Mouse (Mus musculus): ENCODE results near the gene Siglec1. TPM values are rescaled to one million over a fixed set of nuclear protein-coding genes. Genes with fewer than 3 reads are reported as not detected.

Gene Siglec1
- polyA plus RNA-seq, 1 experiment from 2014 or later: 0.22 TPM

- no peaks in the 10 kb centered on the region for H3K36me3 ChIP-seq
- no peak overlapping the region for H3K4me2 ChIP-seq
- no peaks in the 10 kb centered on the region for H3K9me3 ChIP-seq
- WGBS: 46% methylated on average over 1 of the region's 1 CpGs
- no peak overlapping the region for H3K4me3 ChIP-seq
- peaks cover 43% of the 10 kb centered on the region for H3K27me3 ChIP-seq
- no peak overlapping the region for H3K27ac ChIP-seq (replicated peaks)
- no peak overlapping the region for H3K9ac ChIP-seq
- H3K4me1 ChIP-seq (replicated peaks): peaks cover 25% of the 10 kb centered on the region
- ATAC-seq (ENCODE audit: low FRiP score, low read depth): no peak
Measured at GRCm38 (mm10) chr2:131059377-131059776, 27.2 kb downstream of the Siglec1 start.

GRCm38 (mm10) chr2:131058672-131059071, 27.9 kb downstream of the Siglec1 start:
- H3K27me3 ChIP-seq: peaks cover 48% of the 10 kb centered on the region
- no peak overlapping the region for H3K4me2 ChIP-seq
- H3K9ac ChIP-seq: no peak overlapping the region
- no peaks in the 10 kb centered on the region for H3K9me3 ChIP-seq
- H3K27ac ChIP-seq (replicated peaks): no peak overlapping the region
- ATAC-seq (ENCODE audit: low FRiP score, low read depth): no peak
- no peak overlapping the region for H3K4me3 ChIP-seq
- WGBS: 96% methylated on average over 8 of the region's 8 CpGs
- H3K4me1 ChIP-seq (replicated peaks): peaks cover 32% of the 10 kb centered on the region
- no peaks in the 10 kb centered on the region for H3K36me3 ChIP-seq

- WGBS: 2% methylated on average over 10 of the region's 10 CpGs
- no peak overlapping the region for H3K27ac ChIP-seq (replicated peaks)
- no peak overlapping the region for H3K9ac ChIP-seq
- 0 out of 2 replicates have a peak, but pooled peaks have one; percentile 20 for ATAC-seq (ENCODE audit: low FRiP score, low read depth)
- H3K4me2 ChIP-seq: peak overlapping the region; percentile 62; the same call in 1 of the 2 replicates
- peaks cover 48% of the 10 kb centered on the region for H3K27me3 ChIP-seq
- H3K4me1 ChIP-seq (replicated peaks): peaks cover 31% of the 10 kb centered on the region
- H3K4me3 ChIP-seq: no peak overlapping the region
- H3K36me3 ChIP-seq: no peaks in the 10 kb centered on the region
- no peaks in the 10 kb centered on the region for H3K9me3 ChIP-seq
Measured at GRCm38 (mm10) chr2:131056191-131056590, 30.4 kb downstream of the Siglec1 start.

- H3K4me3 ChIP-seq: 0 out of 2 replicates have a peak overlapping the region, but pooled peaks have one; percentile 6
- H3K9ac ChIP-seq: no peak overlapping the region
- no peak for ATAC-seq (ENCODE audit: low FRiP score, low read depth)
- no peaks in the 10 kb centered on the region for H3K36me3 ChIP-seq
- H3K9me3 ChIP-seq: no peaks in the 10 kb centered on the region
- H3K4me2 ChIP-seq: peak overlapping the region; percentile 62
- peaks cover 31% of the 10 kb centered on the region for H3K4me1 ChIP-seq (replicated peaks)
- H3K27me3 ChIP-seq: peaks cover 48% of the 10 kb centered on the region
- WGBS: 5% methylated on average over 10 of the region's 10 CpGs
- H3K27ac ChIP-seq (replicated peaks): no peak overlapping the region
Measured at GRCm38 (mm10) chr2:131055631-131056030, 30.9 kb downstream of the Siglec1 start.

GRCm38 (mm10) chr2:131054646-131055264, 31.8 kb downstream of the Siglec1 start:
- Histone ChIP-seq H3K9ac (peak overlapping the region; percentile 29; the same call in 1 of the 2 replicates), H3K9me3 (no peaks in the 10 kb centered on the region), H3K4me3 (peak overlapping the region; percentile 34), H3K4me2 (peak overlapping the region; percentile 62), H3K4me1 (replicated peaks) (peaks cover 31% of the 10 kb centered on the region), H3K36me3 (no peaks in the 10 kb centered on the region), H3K27me3 (peaks cover 48% of the 10 kb centered on the region), H3K27ac (replicated peaks) (no peak overlapping the region)
- WGBS: 4% methylated on average over 21 of the region's 21 CpGs
- ATAC-seq (ENCODE audit: low FRiP score, low read depth): no peak

GRCm38 (mm10) chr2:131053851-131054645, 32.5 kb downstream of the Siglec1 start:
- Histone ChIP-seq H3K27ac (replicated peaks) (no peak overlapping the region), H3K27me3 (peaks cover 48% of the 10 kb centered on the region), H3K36me3 (no peaks in the 10 kb centered on the region), H3K4me3 (peak overlapping the region; percentile 34), H3K4me1 (replicated peaks) (peaks cover 29% of the 10 kb centered on the region), H3K9me3 (no peaks in the 10 kb centered on the region), H3K9ac (peak overlapping the region; percentile 29; the same call in 1 of the 2 replicates), H3K4me2 (peak overlapping the region; percentile 62)
- 2% methylated on average over 45 of the region's 45 CpGs for WGBS
- no peak for ATAC-seq (ENCODE audit: low FRiP score, low read depth)

- Histone ChIP-seq H3K4me3 (no peak overlapping the region), H3K27me3 (peaks cover 48% of the 10 kb centered on the region), H3K27ac (replicated peaks) (no peak overlapping the region), H3K4me1 (replicated peaks) (peaks cover 29% of the 10 kb centered on the region), H3K9ac (no peak overlapping the region), H3K4me2 (no peak overlapping the region), H3K36me3 (no peaks in the 10 kb centered on the region), H3K9me3 (no peaks in the 10 kb centered on the region)
- WGBS: 68% methylated on average over 6 of the region's 6 CpGs
- no peak for ATAC-seq (ENCODE audit: low FRiP score, low read depth)
Measured at GRCm38 (mm10) chr2:131052862-131053418, 33.6 kb downstream of the Siglec1 start.

GRCm38 (mm10) chr2:131052043-131052442, 34.5 kb downstream of the Siglec1 start:
- no peak for ATAC-seq (ENCODE audit: low FRiP score, low read depth)
- 74% methylated on average over 5 of the region's 5 CpGs for whole genome bisulfite sequencing
- H3K27me3 ChIP-seq: peaks cover 48% of the 10 kb centered on the region
- H3K4me1 ChIP-seq (replicated peaks): peaks cover 29% of the 10 kb centered on the region
- no peak overlapping the region for H3K4me2 ChIP-seq
- no peaks in the 10 kb centered on the region for H3K36me3 ChIP-seq
- no peak overlapping the region for H3K4me3 ChIP-seq
- no peak overlapping the region for H3K9ac ChIP-seq
- no peak overlapping the region for H3K27ac ChIP-seq (replicated peaks)
- H3K9me3 ChIP-seq: no peaks in the 10 kb centered on the region

- Histone ChIP-seq H3K36me3 (no peaks in the 10 kb centered on the region), H3K4me1 (replicated peaks) (peaks cover 7% of the 10 kb centered on the region), H3K27ac (replicated peaks) (no peak overlapping the region), H3K27me3 (0 out of 2 replicates have a peak, but pooled peaks cover 11% of the 10 kb centered on the region), H3K9me3 (no peaks in the 10 kb centered on the region), H3K4me2 (no peak overlapping the region), H3K9ac (no peak overlapping the region), H3K4me3 (no peak overlapping the region)
- WGBS: 95% methylated on average over 2 of the region's 2 CpGs
- no peak for ATAC-seq (ENCODE audit: low FRiP score, low read depth)
Measured at GRCm38 (mm10) chr2:131046025-131046424, 40.5 kb downstream of the Siglec1 start.

GRCm38 (mm10) chr2:131044989-131045720, 41.4 kb downstream of the Siglec1 start:
- ATAC-seq (ENCODE audit: low FRiP score, low read depth): no peak
- 77% methylated on average over 9 of the region's 9 CpGs for WGBS
- no peak overlapping the region for H3K4me2 ChIP-seq
- no peak overlapping the region for H3K9ac ChIP-seq
- no peaks in the 10 kb centered on the region for H3K9me3 ChIP-seq
- no peak overlapping the region for H3K27ac ChIP-seq (replicated peaks)
- no peaks in the 10 kb centered on the region for H3K36me3 ChIP-seq
- H3K27me3 ChIP-seq: 0 out of 2 replicates have a peak, but pooled peaks cover 11% of the 10 kb centered on the region
- peaks cover 16% of the 10 kb centered on the region for H3K4me1 ChIP-seq (replicated peaks)
- H3K4me3 ChIP-seq: no peak overlapping the region

- Histone ChIP-seq H3K27me3 (0 out of 2 replicates have a peak, but pooled peaks cover 11% of the 10 kb centered on the region), H3K27ac (replicated peaks) (no peak overlapping the region), H3K4me1 (replicated peaks) (peaks cover 19% of the 10 kb centered on the region), H3K9ac (no peak overlapping the region), H3K4me3 (no peak overlapping the region), H3K9me3 (no peaks in the 10 kb centered on the region), H3K4me2 (peak overlapping the region; percentile 4; the same call in 1 of the 2 replicates), H3K36me3 (no peaks in the 10 kb centered on the region)
- 11% methylated on average over 7 of the region's 7 CpGs for WGBS
- ATAC-seq (ENCODE audit: low FRiP score, low read depth): no peak
Measured at GRCm38 (mm10) chr2:131044354-131044852, 42.2 kb downstream of the Siglec1 start.

Data from hindbrain, embryonic 15.5 days (tissue).